Mouse (Mus musculus) spleen, adult 2 months (tissue): Measurements from ENCODE around the gene Srsf11.

Source experiments
- CTCF ChIP-seq: fragments of 200-500 bp; IDR thresholded peaks from 2 replicates; pipeline ENCODE4 v1.5.1; 2011; ENCODE audit warnings: mild to moderate bottlenecking, inconsistent platforms; ENCODE audit not compliant: insufficient read depth, insufficient read length, insufficient replicate concordance; ENCODE audit errors: extremely low read depth
- POLR2A ChIP-seq: fragments of 200-500 bp; IDR thresholded peaks from 2 replicates; pipeline ENCODE4 v1.6.1; 2011; ENCODE audit warnings: low read depth, low read length, inconsistent platforms

- TF ChIP-seq CTCF (no peak), POLR2A (no peak)
Measured at GRCm38 (mm10) chr3:158067916-158068315, 31.5 kb upstream of the Srsf11 start.
